Mouse (Mus musculus) heart, embryonic 12.5 days (tissue): ENCODE data around the gene 9230112D13Rik. TPM values are rescaled to one million over a fixed set of nuclear protein-coding genes. Genes with fewer than 3 reads are reported as not detected.

ENCODE experiments used
- ATAC-seq: fragments of 200-750 bp; cut with Nextera tagmentation; 2 replicates; pipeline ENCODE4 v1.8.0; 2017; ENCODE audit warnings: moderate TSS enrichment, moderate library complexity; ENCODE audit not compliant: insufficient number of reproducible peaks, low FRiP score
- H3K27ac ChIP-seq: fragments of 300-500 bp; sonication (generic); 2 replicates; pipeline ENCODE4 v1.5.1; 2016; ENCODE audit warnings: mild to moderate bottlenecking, moderate library complexity; ENCODE audit not compliant: poor library complexity, severe bottlenecking
- H3K27me3 ChIP-seq: fragments of 300-500 bp; sonication (generic); replicated peaks from 2 replicates; pipeline ENCODE4 v1.6.1; 2016; ENCODE audit warnings: mild to moderate bottlenecking, moderate library complexity
- H3K36me3 ChIP-seq: fragments of 300-500 bp; sonication (generic); 2 replicates; pipeline ENCODE4 v1.6.1; 2016; ENCODE audit warnings: mild to moderate bottlenecking, moderate library complexity
- H3K4me1 ChIP-seq: fragments of 300-500 bp; sonication (generic); replicated peaks from 2 replicates; pipeline ENCODE4 v1.6.1; 2016; ENCODE audit warnings: mild to moderate bottlenecking
- H3K4me2 ChIP-seq: fragments of 300-500 bp; sonication (generic); 2 replicates; pipeline ENCODE4 v1.6.1; 2016; ENCODE audit warnings: mild to moderate bottlenecking, moderate library complexity
- H3K4me3 ChIP-seq: fragments of 300-500 bp; sonication (generic); 2 replicates; pipeline ENCODE4 v1.5.1; 2016; ENCODE audit warnings: mild to moderate bottlenecking
- H3K9ac ChIP-seq: fragments of 300-500 bp; sonication (generic); 2 replicates; pipeline ENCODE4 v1.6.1; 2016; ENCODE audit warnings: mild to moderate bottlenecking, moderate library complexity
- H3K9me3 ChIP-seq: fragments of 300-500 bp; sonication (generic); replicated peaks from 2 replicates; pipeline ENCODE4 v1.6.1; 2016; ENCODE audit warnings: mild to moderate bottlenecking, moderate library complexity
- whole genome bisulfite sequencing: fragments of 180-500 bp; shearing (Covaris S2); methylation state at CpG from one replicate; pipeline ENCODE4 v1.1.7; 2016; 5-methylcytosine and 5-hydroxymethylcytosine counted together
- polyA plus RNA-seq: library from polyadenylated mRNA; unstranded; fragments of >200 nt; fragmentation: Nextera tagmentation; extraction: Ambion mirVana; gene quantifications from 2 replicates; pipeline ENCODE4 v1.2.1, GENCODE M21; 2016

The 9230112D13Rik gene
- polyA plus RNA-seq, 1 experiment from 2014 or later, result not detected

DNA sequence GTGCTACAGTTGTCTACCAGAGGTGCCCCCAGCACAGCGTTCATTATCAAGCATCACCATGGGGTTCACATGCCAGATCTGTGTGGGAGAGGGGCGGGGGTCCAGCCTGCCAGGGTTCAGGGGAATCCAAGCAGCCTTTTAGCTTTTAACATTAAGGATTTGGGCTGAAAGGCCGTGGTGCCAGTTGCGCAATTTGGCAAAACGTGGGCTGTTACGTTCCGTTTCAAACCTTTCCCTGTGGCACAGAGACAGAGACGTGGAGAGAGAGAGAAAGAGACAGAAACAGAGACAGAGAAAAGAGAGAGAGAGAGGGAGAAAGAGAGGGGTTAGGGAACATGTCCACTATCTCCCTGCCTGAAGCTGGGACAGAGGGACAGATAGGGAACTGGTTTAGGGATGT lies 39.0 kb upstream of the 9230112D13Rik start:
- ATAC-seq, result no peak
- peaks cover 63% of the 10 kb centered on the region for H3K4me1 ChIP-seq

DNA sequence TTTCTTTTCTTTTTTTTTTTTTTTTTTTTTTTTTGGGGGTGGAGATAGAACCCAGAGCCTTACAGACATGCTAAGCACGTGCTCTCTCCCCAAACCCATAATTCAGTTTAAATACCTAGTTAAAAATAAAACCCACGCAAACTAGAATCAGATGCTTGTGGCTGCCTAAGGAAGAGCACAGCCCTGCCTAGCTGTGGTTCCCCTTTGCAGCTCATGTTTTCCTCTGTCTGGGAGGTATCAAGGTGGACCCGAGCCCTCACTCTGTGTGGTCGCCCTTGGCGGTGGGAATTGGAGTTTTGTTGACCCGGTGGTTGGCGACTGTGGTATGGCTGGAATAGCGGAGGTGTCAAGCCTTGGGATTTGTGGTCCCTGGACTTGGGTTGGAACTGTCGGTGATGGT lies 36.3 kb upstream of the 9230112D13Rik start:
- Histone ChIP-seq H3K4me2 (no peak overlapping the region), H3K9me3 (no peaks in the 10 kb centered on the region), H3K9ac (no peak overlapping the region), H3K36me3 (peaks cover 81% of the 10 kb centered on the region), H3K4me1 (peaks cover 59% of the 10 kb centered on the region), H3K4me3 (no peak overlapping the region), H3K27me3 (no peaks in the 10 kb centered on the region), H3K27ac (no peak overlapping the region)
- no peak for ATAC-seq
- WGBS, result 77% methylated on average over 9 of the region's 9 CpGs

More for the DNA sequence above, 39.0 kb upstream of the 9230112D13Rik start:
- no peaks in the 10 kb centered on the region for H3K9me3 ChIP-seq
- H3K36me3 ChIP-seq, result peaks cover 66% of the 10 kb centered on the region
- H3K4me3 ChIP-seq, result no peak overlapping the region
- peak overlapping the region; percentile 31; the same call in 1 of the 2 replicates for H3K27ac ChIP-seq
- H3K27me3 ChIP-seq, result no peaks in the 10 kb centered on the region
- 90% methylated on average over 8 of the region's 8 CpGs for WGBS
- H3K9ac ChIP-seq, result no peak overlapping the region
- H3K4me2 ChIP-seq, result no peak overlapping the region

DNA sequence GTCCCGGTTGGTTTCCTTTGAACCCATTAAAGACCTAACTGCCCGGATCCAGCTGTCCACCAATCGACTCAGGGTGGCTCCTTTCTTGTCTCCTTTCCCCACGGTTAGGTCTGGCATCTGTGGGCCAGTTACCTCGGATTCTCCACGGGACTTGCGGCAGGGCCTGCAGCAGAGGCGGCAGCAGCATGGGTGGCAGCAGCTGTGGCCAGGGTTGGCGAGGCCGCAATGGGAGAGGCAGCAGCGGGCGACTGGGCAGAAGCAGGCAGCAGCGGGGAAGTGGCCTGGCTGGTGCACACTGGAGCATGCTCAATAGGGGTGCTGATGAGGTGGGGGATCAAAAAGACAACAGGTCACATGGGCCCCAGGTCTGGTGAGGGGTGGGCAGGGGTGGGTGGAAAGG lies 32.6 kb upstream of the 9230112D13Rik start:
- Histone ChIP-seq H3K9ac (peak overlapping the region; percentile 49), H3K4me1 (peaks cover 63% of the 10 kb centered on the region), H3K4me2 (peak overlapping the region; percentile 20; the same call in 1 of the 2 replicates), H3K27me3 (no peaks in the 10 kb centered on the region), H3K9me3 (no peaks in the 10 kb centered on the region), H3K4me3 (no peak overlapping the region), H3K36me3 (peaks cover 88% of the 10 kb centered on the region), H3K27ac (peak overlapping the region; percentile 77)
- peak; percentile 16; the same call in 1 of the 2 replicates for ATAC-seq
- 64% methylated on average over 13 of the region's 13 CpGs for WGBS

- H3K36me3 ChIP-seq, result peaks cover 80% of the 10 kb centered on the region
- WGBS, result 48% methylated on average over 3 of the region's 3 CpGs
- H3K4me2 ChIP-seq, result no peak overlapping the region
- peaks cover 70% of the 10 kb centered on the region for H3K4me1 ChIP-seq
- H3K27ac ChIP-seq, result 0 out of 2 replicates have a peak overlapping the region, but pooled peaks have one; percentile 8
- no peaks in the 10 kb centered on the region for H3K9me3 ChIP-seq
- no peak overlapping the region for H3K9ac ChIP-seq
- H3K4me3 ChIP-seq, result no peak overlapping the region
- ATAC-seq, result no peak
- no peaks in the 10 kb centered on the region for H3K27me3 ChIP-seq
Observed at GRCm38 (mm10) chr14:34554047-34554446, 31.4 kb upstream of the 9230112D13Rik start.

- peaks cover 72% of the 10 kb centered on the region for H3K4me1 ChIP-seq
- peaks cover 78% of the 10 kb centered on the region for H3K36me3 ChIP-seq
- 0 out of 2 replicates have a peak overlapping the region, but pooled peaks have one; percentile 8 for H3K27ac ChIP-seq
- H3K9me3 ChIP-seq, result no peaks in the 10 kb centered on the region
- H3K4me2 ChIP-seq, result no peak overlapping the region
- 69% methylated on average over 6 of the region's 6 CpGs for WGBS
- no peak overlapping the region for H3K9ac ChIP-seq
- no peaks in the 10 kb centered on the region for H3K27me3 ChIP-seq
- H3K4me3 ChIP-seq, result no peak overlapping the region
- no peak for ATAC-seq
Observed at GRCm38 (mm10) chr14:34553470-34553869, 30.9 kb upstream of the 9230112D13Rik start.

DNA sequence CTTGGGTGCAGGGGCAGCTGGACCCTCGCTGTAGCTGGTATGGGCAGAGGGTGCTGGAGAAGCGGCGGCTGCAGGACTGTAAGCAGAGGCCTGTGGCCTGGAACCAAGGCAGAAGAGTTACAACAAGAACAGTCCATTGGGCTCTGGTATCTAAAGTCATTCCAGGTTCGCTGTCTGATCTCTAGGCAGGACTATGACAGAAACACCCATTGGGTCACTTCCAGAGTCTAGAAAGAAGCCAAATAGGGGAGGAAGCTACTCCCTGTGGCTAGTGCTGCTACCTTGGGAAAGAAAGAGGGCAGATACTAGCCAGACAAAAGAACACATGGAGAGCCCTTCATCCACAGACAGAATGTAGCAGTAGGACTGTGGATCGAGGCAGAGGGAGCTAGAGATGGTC lies 29.6 kb upstream of the 9230112D13Rik start:
- ATAC-seq, result no peak
- H3K4me1 ChIP-seq, result peaks cover 81% of the 10 kb centered on the region
- H3K27me3 ChIP-seq, result no peaks in the 10 kb centered on the region
- no peak overlapping the region for H3K27ac ChIP-seq
- WGBS, result 84% methylated on average over 5 of the region's 5 CpGs
- no peaks in the 10 kb centered on the region for H3K9me3 ChIP-seq
- no peak overlapping the region for H3K9ac ChIP-seq
- H3K4me2 ChIP-seq, result no peak overlapping the region
- H3K36me3 ChIP-seq, result peaks cover 67% of the 10 kb centered on the region
- no peak overlapping the region for H3K4me3 ChIP-seq

DNA sequence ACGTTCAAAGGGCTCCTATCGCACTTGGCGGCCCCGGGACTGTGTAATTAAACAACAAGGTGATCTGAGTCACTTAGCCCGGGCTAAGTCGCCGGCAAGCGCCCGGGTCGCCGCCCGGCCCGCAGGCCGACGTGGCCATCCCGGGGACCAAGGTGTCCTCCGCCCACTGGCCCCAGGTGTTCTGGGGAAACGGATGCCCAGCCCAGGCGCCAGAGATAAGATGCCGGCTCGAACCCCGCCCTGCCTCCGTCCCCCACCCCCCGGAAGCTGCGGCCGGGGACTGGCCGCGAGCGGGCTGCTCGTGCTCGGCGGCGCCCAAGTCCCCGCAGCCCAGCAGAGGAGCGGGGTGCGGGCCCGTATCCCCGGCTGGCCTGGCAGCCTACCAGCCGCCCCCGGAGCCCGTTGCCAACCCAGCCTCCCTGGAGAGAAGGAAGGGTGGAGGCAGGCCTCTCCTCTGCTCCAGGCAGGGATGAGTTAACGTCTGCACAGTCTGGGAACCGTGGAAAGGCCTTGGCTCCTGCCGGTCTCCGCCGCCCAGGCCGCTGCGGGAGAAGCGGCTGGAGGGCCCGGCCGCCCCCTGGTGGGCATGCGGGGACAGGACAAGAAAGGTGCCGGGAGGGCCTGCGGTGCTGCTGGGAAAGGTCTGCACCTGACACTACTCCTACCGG lies 26.5 kb upstream of the 9230112D13Rik start:
- H3K4me1 ChIP-seq, result peaks cover 84% of the 10 kb centered on the region
- ATAC-seq, result peak; percentile 81
- peak overlapping the region; percentile 89 for H3K27ac ChIP-seq
- 1% methylated on average over 55 of the region's 55 CpGs for WGBS
- peaks cover 49% of the 10 kb centered on the region for H3K36me3 ChIP-seq
- peak overlapping the region; percentile 80 for H3K9ac ChIP-seq
- peak overlapping the region; percentile 55 for H3K4me3 ChIP-seq
- no peaks in the 10 kb centered on the region for H3K27me3 ChIP-seq
- peak overlapping the region; percentile 84 for H3K4me2 ChIP-seq
- no peaks in the 10 kb centered on the region for H3K9me3 ChIP-seq

GRCm38 (mm10) chr14:34548391-34549001 lies 25.9 kb upstream of the 9230112D13Rik start:
- Histone ChIP-seq H3K4me1 (peaks cover 84% of the 10 kb centered on the region), H3K4me2 (peak overlapping the region; percentile 84), H3K27me3 (no peaks in the 10 kb centered on the region), H3K27ac (peak overlapping the region; percentile 89), H3K4me3 (peak overlapping the region; percentile 55), H3K36me3 (peaks cover 49% of the 10 kb centered on the region), H3K9me3 (no peaks in the 10 kb centered on the region), H3K9ac (peak overlapping the region; percentile 80)
- WGBS, result 1% methylated on average over 27 of the region's 27 CpGs
- 0 out of 2 replicates have a peak, but pooled peaks have one; percentile 22 for ATAC-seq

DNA sequence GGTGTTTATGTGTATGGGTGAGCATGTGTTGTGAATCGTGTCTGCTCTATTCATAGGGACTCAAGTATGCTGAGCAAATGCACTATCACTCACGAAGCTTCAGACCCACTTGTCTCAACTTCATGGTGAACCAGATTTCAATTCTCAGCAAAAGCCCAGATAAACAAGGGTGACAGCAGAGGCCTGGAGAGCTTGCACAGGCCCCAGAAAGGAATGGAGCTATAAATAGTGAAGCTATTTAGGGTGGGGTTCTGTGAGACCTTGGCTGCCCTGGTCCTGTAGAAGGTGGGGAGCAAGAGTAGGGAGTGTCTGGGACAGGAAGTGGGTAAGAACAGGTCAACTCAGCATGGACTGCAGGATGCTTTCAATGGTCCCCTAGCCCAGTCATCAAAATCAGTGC lies 21.9 kb upstream of the 9230112D13Rik start:
- 29% methylated on average over 2 of the region's 2 CpGs for WGBS
- H3K4me1 ChIP-seq, result peaks cover 61% of the 10 kb centered on the region
- H3K9ac ChIP-seq, result no peak overlapping the region
- H3K4me2 ChIP-seq, result peak overlapping the region; percentile 31; the same call in 1 of the 2 replicates
- H3K27me3 ChIP-seq, result no peaks in the 10 kb centered on the region
- H3K9me3 ChIP-seq, result no peaks in the 10 kb centered on the region
- peak; percentile 46 for ATAC-seq
- peaks cover 54% of the 10 kb centered on the region for H3K36me3 ChIP-seq
- peak overlapping the region; percentile 97 for H3K27ac ChIP-seq
- H3K4me3 ChIP-seq, result no peak overlapping the region

DNA sequence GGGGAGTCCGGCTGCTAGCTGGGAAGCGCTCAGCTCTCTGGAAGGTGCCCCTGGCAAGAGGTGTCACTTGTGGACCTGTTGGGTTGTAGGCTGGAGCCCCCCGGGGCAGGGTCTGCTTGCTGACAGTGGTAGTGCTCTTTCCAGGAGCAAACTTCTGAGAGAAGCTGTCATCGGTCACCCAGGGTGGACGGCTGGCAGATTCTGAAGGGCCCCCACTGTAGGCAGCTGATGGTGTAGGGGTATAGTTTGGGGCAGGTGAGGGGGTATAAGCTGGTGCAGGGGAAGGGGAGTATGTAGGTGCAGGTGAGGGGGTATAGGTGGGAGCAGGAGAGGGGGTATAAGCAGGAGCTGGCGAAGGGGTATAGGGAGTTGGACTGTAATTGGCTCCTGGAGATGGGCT lies 21.4 kb upstream of the 9230112D13Rik start:
- no peak overlapping the region for H3K4me3 ChIP-seq

GRCm38 (mm10) chr14:34543596-34543995 lies 21.0 kb upstream of the 9230112D13Rik start:
- peaks cover 53% of the 10 kb centered on the region for H3K4me1 ChIP-seq
- no peaks in the 10 kb centered on the region for H3K27me3 ChIP-seq
- no peak overlapping the region for H3K4me3 ChIP-seq
- no peaks in the 10 kb centered on the region for H3K9me3 ChIP-seq
- peak overlapping the region; percentile 97 for H3K27ac ChIP-seq
- peaks cover 59% of the 10 kb centered on the region for H3K36me3 ChIP-seq
- no peak for ATAC-seq
- 0 out of 2 replicates have a peak overlapping the region, but pooled peaks have one; percentile 31 for H3K4me2 ChIP-seq
- peak overlapping the region; percentile 18 for H3K9ac ChIP-seq
- WGBS, result 61% methylated on average over 6 of the region's 6 CpGs

More for the DNA sequence above, 21.4 kb upstream of the 9230112D13Rik start:
- Histone ChIP-seq H3K27ac (peak overlapping the region; percentile 97), H3K27me3 (no peaks in the 10 kb centered on the region), H3K9ac (peak overlapping the region; percentile 18), H3K36me3 (peaks cover 57% of the 10 kb centered on the region), H3K4me2 (peak overlapping the region; percentile 31), H3K4me1 (peaks cover 57% of the 10 kb centered on the region), H3K9me3 (no peaks in the 10 kb centered on the region)
- no peak; the same call in 1 of the 2 replicates for ATAC-seq
- 55% methylated on average over 6 of the region's 6 CpGs for WGBS
